Mouse (Mus musculus) lung, adult 2 months (tissue): ENCODE data around the gene Olfr417.

Experiments used
- CTCF ChIP-seq: fragments of 200-500 bp; IDR thresholded peaks from 2 replicates; pipeline ENCODE4 v1.5.1; 2011; ENCODE audit warnings: mild to moderate bottlenecking, low read length, control low read depth; ENCODE audit not compliant: insufficient read depth
- POLR2A ChIP-seq: fragments of 200-500 bp; IDR thresholded peaks from 2 replicates; pipeline ENCODE4 v1.6.1; 2011; ENCODE audit warnings: low read depth, mild to moderate bottlenecking, control low read depth, low read length, borderline replicate concordance; ENCODE audit errors: extremely low read depth

- TF ChIP-seq CTCF (no peak), POLR2A (no peak)
Measured at GRCm38 (mm10) chr1:174422959-174423358, 58.0 kb downstream of the Olfr417 start.
